Mouse (Mus musculus) G1E (cell line): ENCODE measurements around the gene Ctla4.

Experiments
- CTCF ChIP-seq: IDR thresholded peaks from 2 replicates; pipeline ENCODE4 v1.5.1; 2012; ENCODE audit warnings: low read depth, low read length, inconsistent platforms, mixed read lengths
- GATA1 ChIP-seq: IDR thresholded peaks from 2 replicates; pipeline ENCODE4 v1.6.1; 2012; ENCODE audit warnings: borderline replicate concordance, low read length, inconsistent platforms, mixed read lengths
- GATA2 ChIP-seq: IDR thresholded peaks from 2 replicates; pipeline ENCODE4 v1.6.1; 2012; ENCODE audit warnings: low read depth, low read length, inconsistent platforms, borderline replicate concordance
- POLR2AphosphoS5 ChIP-seq: IDR thresholded peaks from 2 replicates; pipeline ENCODE4 v1.6.1; 2012; ENCODE audit warnings: low read depth, low read length, inconsistent platforms; ENCODE audit not compliant: insufficient replicate concordance
- TAL1 ChIP-seq: conservative IDR thresholded peaks from 2 replicates; pipeline ENCODE4 v1.6.1; 2012; ENCODE audit warnings: low read depth, low read length, inconsistent platforms, mixed read lengths

DNA sequence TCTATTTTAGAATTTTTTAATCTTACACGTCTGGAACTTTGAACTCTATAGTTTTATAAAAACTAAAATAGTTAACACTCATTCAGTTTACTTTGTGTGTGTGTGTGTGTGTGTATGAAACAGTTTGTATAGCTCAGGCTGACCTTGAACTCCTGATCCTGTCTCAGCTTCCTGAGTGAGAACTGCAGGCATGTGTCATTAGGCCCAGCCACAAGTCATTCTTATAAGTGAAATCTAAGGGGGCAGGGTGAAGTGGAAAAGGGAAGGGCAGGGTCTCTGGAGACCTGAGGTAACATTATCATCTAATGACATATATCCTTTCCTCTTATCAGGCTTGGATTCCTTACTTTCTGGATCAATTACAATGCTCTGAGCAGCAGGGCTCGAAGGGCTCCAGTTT lies 56.1 kb downstream of the Ctla4 start:
- TF ChIP-seq CTCF (no peak), GATA1 (no peak), TAL1 (no peak), GATA2 (no peak), POLR2AphosphoS5 (no peak)
